Mouse (Mus musculus): ENCODE results near the gene Spata5.

The Spata5 gene

GRCm38 (mm10) chr3:37419458-37419991 lies at the start of gene Spata5:
TSS of gene Spata5 (plus strand) at chr3:37419896.
- DNase-seq (ENCODE audit: low spot score), result peak; percentile 100

GRCm38 (mm10) chr3:37370407-37370806 lies 49.3 kb upstream of the Spata5 start:
- no peak for DNase-seq (ENCODE audit: low spot score)

GRCm38 (mm10) chr3:37373712-37374111 lies 46.0 kb upstream of the Spata5 start:
- no peak for DNase-seq (ENCODE audit: low spot score)

- DNase-seq (ENCODE audit: low spot score), result no peak
Measured at GRCm38 (mm10) chr3:37377926-37378325, 41.8 kb upstream of the Spata5 start.

GRCm38 (mm10) chr3:37378412-37378811 lies 41.3 kb upstream of the Spata5 start:
- no peak for DNase-seq (ENCODE audit: low spot score)

- DNase-seq (ENCODE audit: low spot score), result no peak
Measured at GRCm38 (mm10) chr3:37379201-37379600, 40.5 kb upstream of the Spata5 start.

- no peak for DNase-seq (ENCODE audit: low spot score)
Measured at GRCm38 (mm10) chr3:37379930-37380881, 39.5 kb upstream of the Spata5 start.

GRCm38 (mm10) chr3:37381457-37381856 lies 38.2 kb upstream of the Spata5 start:
- no peak for DNase-seq (ENCODE audit: low spot score)

GRCm38 (mm10) chr3:37383096-37383765 lies 36.5 kb upstream of the Spata5 start:
- DNase-seq (ENCODE audit: low spot score), result no peak

GRCm38 (mm10) chr3:37387310-37387709 lies 32.4 kb upstream of the Spata5 start:
- DNase-seq (ENCODE audit: low spot score), result no peak

- DNase-seq (ENCODE audit: low spot score), result no peak
Measured at GRCm38 (mm10) chr3:37396930-37397608, 22.6 kb upstream of the Spata5 start.

- no peak for DNase-seq (ENCODE audit: low spot score)
Measured at GRCm38 (mm10) chr3:37397646-37398045, 22.1 kb upstream of the Spata5 start.

GRCm38 (mm10) chr3:37398661-37399395 lies 20.9 kb upstream of the Spata5 start:
- no peak for DNase-seq (ENCODE audit: low spot score)

- no peak for DNase-seq (ENCODE audit: low spot score)
Measured at GRCm38 (mm10) chr3:37401729-37402610, 17.7 kb upstream of the Spata5 start.

GRCm38 (mm10) chr3:37407598-37407997 lies 12.1 kb upstream of the Spata5 start:
- DNase-seq (ENCODE audit: low spot score), result no peak

- DNase-seq (ENCODE audit: low spot score), result no peak
Measured at GRCm38 (mm10) chr3:37413446-37413845, 6.2 kb upstream of the Spata5 start.

GRCm38 (mm10) chr3:37414413-37414960 lies 5.2 kb upstream of the Spata5 start:
- DNase-seq (ENCODE audit: low spot score), result peak; percentile 87

- no peak for DNase-seq (ENCODE audit: low spot score)
Measured at GRCm38 (mm10) chr3:37418341-37418740, 1.4 kb upstream of the Spata5 start.

GRCm38 (mm10) chr3:37418961-37419457 lies 687 bp upstream of the Spata5 start:
- peak; percentile 73 for DNase-seq (ENCODE audit: low spot score)

GRCm38 (mm10) chr3:37420072-37420471 lies 376 bp downstream of the Spata5 start, which contains the start of gene Nudt6:
TSS of gene Nudt6 (minus strand) at chr3:37420211.
- DNase-seq (ENCODE audit: low spot score), result peak; percentile 94
